Mouse (Mus musculus) lung, postnatal 0 days (tissue): ENCODE results near the gene Hipk3. TPM values are rescaled to one million over a fixed set of nuclear protein-coding genes. Genes with fewer than 3 reads are reported as not detected.

ENCODE experiments used
- ATAC-seq: fragments of 200-750 bp; cut with Nextera tagmentation; 2 replicates; pipeline ENCODE4 v1.8.0; 2017; ENCODE audit warnings: moderate library complexity
- DNase-seq: peaks from one replicate; pipeline ENCODE4 v3.0.0-alpha.2; 2016; ENCODE audit warnings: low spot score
- H3K27ac ChIP-seq: fragments of 300-500 bp; sonication (generic); 2 replicates; pipeline ENCODE4 v1.5.1; 2014; ENCODE audit warnings: antibody characterized with exemption, mild to moderate bottlenecking, low read length, mixed read lengths
- H3K27me3 ChIP-seq: fragments of 300-500 bp; sonication (generic); replicated peaks from 2 replicates; pipeline ENCODE4 v1.6.1; 2014; ENCODE audit warnings: low read length, mixed read lengths; ENCODE audit not compliant: insufficient read depth
- H3K36me3 ChIP-seq: fragments of 300-500 bp; sonication (generic); 2 replicates; pipeline ENCODE4 v1.6.1; 2014; ENCODE audit warnings: low read length, mixed read lengths; ENCODE audit not compliant: insufficient read depth
- H3K4me1 ChIP-seq: fragments of 300-500 bp; sonication (generic); 2 replicates; pipeline ENCODE4 v1.6.1; 2014; ENCODE audit warnings: antibody characterized with exemption, low read depth, low read length, mixed read lengths; ENCODE audit not compliant: insufficient read depth
- H3K4me2 ChIP-seq: fragments of 300-500 bp; sonication (generic); replicated peaks from 2 replicates; pipeline ENCODE4 v1.6.1; 2014; ENCODE audit warnings: low read depth, mild to moderate bottlenecking, low read length, moderate library complexity, mixed read lengths
- H3K4me3 ChIP-seq: fragments of 300-500 bp; sonication (generic); 2 replicates; pipeline ENCODE4 v1.5.1; 2014; ENCODE audit warnings: low read depth, low read length
- H3K9ac ChIP-seq: fragments of 300-500 bp; sonication (generic); replicated peaks from 2 replicates; pipeline ENCODE4 v1.6.1; 2014; ENCODE audit warnings: low read depth, mild to moderate bottlenecking
- H3K9me3 ChIP-seq: fragments of 300-500 bp; sonication (generic); 2 replicates; pipeline ENCODE4 v1.6.1; 2016; ENCODE audit warnings: low read length, mixed read lengths
- CTCF ChIP-seq: IDR thresholded peaks from 2 replicates; pipeline ENCODE4 v1.5.1; 2016; ENCODE audit warnings: antibody characterized with exemption, mild to moderate bottlenecking
- EP300 ChIP-seq: IDR thresholded peaks from 2 replicates; pipeline ENCODE4 v1.6.1; 2016; ENCODE audit warnings: antibody characterized with exemption, mild to moderate bottlenecking, control low read depth
- WGBS: fragments of 180-500 bp; shearing (Covaris S2); extraction: QIAGEN DNeasy Blood & Tissue Kit; methylation state at CpG from one replicate; pipeline ENCODE4 v1.1.7; 2014; 5-methylcytosine and 5-hydroxymethylcytosine counted together
- polyA plus RNA-seq: library from polyadenylated mRNA; unstranded; fragments of >200 nt; fragmentation: Nextera tagmentation; extraction: Ambion mirVana; gene quantifications from 2 replicates; pipeline ENCODE4 v1.2.1, GENCODE M21; 2015

Gene Hipk3
- polyA plus RNA-seq, 1 experiment from 2014 or later: 17.5 TPM

DNA sequence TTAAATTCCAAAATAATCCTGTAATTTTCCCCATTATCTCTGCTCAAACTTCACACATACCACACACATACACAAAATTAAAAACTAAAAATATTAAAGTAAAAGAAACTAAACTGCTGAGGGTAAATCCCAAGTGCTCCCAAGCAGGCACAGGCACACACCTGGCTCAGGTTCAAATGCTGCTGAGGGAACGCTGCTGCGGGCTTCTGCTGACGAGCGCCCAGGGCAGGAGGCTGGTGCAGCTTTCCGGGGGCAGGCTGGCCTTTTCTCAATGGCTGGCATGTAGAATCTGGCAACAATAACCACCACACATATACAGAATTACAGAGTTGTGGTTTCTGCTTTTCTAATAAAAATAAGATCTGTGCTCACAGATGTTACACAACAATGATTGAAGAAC lies 63.7 kb downstream of the Hipk3 start:
- Histone ChIP-seq H3K27me3 (no peaks in the 10 kb centered on the region), H3K9ac (no peak overlapping the region), H3K4me1 (no peaks in the 10 kb centered on the region), H3K9me3 (no peaks in the 10 kb centered on the region), H3K4me2 (no peak overlapping the region), H3K4me3 (no peak overlapping the region), H3K27ac (no peak overlapping the region), H3K36me3 (peaks cover 44% of the 10 kb centered on the region; the same call in 1 of the 2 replicates)
- 96% methylated on average over 5 of the region's 5 CpGs for WGBS
- ATAC-seq (no peak), DNase-seq (no peak)
- TF ChIP-seq CTCF: no peak
- no peak for TF ChIP-seq EP300

DNA sequence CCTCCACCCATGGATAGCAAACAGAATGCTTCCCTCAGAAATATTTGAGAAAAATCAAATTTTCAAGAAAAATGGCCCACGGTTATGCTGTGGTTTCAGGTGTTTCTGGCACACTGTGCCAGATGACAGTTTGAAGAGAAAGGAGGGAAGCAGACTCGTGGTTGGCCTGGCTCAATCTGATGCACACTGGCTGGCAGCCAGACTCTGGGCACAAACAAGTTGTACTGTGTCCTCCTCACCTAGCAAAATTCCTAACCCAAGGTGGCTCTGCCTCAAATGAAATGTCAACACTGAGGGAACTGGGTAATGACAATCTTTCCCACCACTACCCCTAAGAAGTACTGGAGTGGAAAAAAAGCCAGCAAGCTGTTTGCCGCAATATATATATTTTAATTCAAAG lies 68.1 kb downstream of the Hipk3 start:
- H3K27ac ChIP-seq: no peak overlapping the region
- H3K9ac ChIP-seq: no peak overlapping the region
- H3K4me2 ChIP-seq: no peak overlapping the region
- no peak for ATAC-seq
- H3K27me3 ChIP-seq: no peaks in the 10 kb centered on the region
- no peak for TF ChIP-seq CTCF
- no peak for TF ChIP-seq EP300
- no peaks in the 10 kb centered on the region for H3K4me1 ChIP-seq
- H3K36me3 ChIP-seq: peaks cover 12% of the 10 kb centered on the region; the same call in 1 of the 2 replicates
- DNase-seq: no peak
- no peak overlapping the region for H3K4me3 ChIP-seq
- 78% methylated on average over 3 of the region's 3 CpGs for whole genome bisulfite sequencing
- no peaks in the 10 kb centered on the region for H3K9me3 ChIP-seq

DNA sequence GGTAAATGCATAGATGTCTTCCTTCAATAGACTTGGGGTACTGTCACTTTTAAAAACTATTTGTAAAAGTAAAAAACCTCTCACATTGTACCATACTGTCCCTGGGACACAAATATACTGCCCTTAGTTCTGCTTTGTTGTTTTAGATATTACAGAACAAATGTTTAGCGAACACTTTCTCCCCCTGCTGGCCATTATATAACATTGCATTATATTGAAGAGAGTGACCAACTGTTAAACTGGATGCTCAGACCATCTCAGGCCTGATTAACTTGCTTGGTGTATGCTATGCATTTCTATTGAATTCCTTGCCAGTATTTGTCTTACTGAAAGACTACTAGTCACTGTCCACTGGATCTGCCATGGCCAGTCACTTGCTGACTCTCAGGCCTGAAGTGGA lies 72.0 kb downstream of the Hipk3 start:
- Histone ChIP-seq H3K36me3 (no peaks in the 10 kb centered on the region), H3K4me2 (no peak overlapping the region), H3K27ac (no peak overlapping the region), H3K4me3 (no peak overlapping the region), H3K27me3 (no peaks in the 10 kb centered on the region), H3K9me3 (no peaks in the 10 kb centered on the region), H3K9ac (no peak overlapping the region), H3K4me1 (no peaks in the 10 kb centered on the region)
- TF ChIP-seq EP300: no peak
- peak; percentile 79 for TF ChIP-seq CTCF
- ATAC-seq: peak; percentile 25
- 15% methylated on average over 1 of the region's 1 CpGs for WGBS
- peak; percentile 75 for DNase-seq

DNA sequence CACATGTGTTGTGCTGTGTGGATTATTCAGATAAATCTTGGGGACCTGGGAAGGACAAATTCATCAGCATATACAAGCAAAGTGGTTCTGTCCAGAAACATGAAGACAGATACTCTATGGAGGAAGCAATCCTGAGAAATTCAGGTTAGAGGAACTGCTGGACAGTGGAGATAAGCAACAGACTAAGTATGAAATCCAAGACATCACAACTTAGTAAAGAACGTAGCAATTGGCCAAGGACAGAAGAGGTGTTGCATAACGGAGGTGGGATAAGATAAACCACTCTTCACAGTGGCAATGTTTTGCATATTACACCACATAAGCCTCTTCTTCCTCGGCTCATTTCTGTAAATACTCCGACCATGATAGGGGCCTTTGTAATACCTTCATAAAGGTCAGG lies 73.4 kb downstream of the Hipk3 start:
- TF ChIP-seq CTCF: no peak
- TF ChIP-seq EP300: no peak
- Histone ChIP-seq H3K4me3 (no peak overlapping the region), H3K36me3 (no peaks in the 10 kb centered on the region), H3K4me1 (no peaks in the 10 kb centered on the region), H3K9me3 (no peaks in the 10 kb centered on the region), H3K27me3 (no peaks in the 10 kb centered on the region), H3K27ac (no peak overlapping the region), H3K9ac (no peak overlapping the region), H3K4me2 (no peak overlapping the region)
- DNase-seq: no peak
- ATAC-seq: no peak
- WGBS: 67% methylated on average over 4 of the region's 4 CpGs

DNA sequence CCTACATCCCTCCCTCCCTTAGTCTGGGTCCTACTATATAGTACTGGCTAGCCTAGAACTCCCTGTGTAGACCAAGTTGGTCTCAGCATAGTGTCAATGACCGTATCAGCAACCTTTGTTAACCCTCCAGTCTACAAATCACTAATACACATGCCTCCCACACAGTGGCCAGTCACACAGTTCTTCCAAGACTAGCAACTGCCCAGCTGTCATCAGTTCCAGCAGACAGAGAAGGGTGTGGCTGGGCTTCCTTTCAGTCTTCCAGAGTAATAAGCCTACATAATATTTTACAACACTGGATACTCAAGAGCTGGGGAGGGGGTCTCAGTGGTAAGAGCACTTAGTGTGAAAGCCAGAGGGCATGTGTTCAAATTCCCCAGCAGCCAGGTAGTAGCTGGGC lies 74.2 kb downstream of the Hipk3 start:
- Histone ChIP-seq H3K4me2 (no peak overlapping the region), H3K9me3 (no peaks in the 10 kb centered on the region), H3K4me1 (no peaks in the 10 kb centered on the region), H3K27ac (no peak overlapping the region), H3K27me3 (no peaks in the 10 kb centered on the region), H3K4me3 (no peak overlapping the region), H3K36me3 (no peaks in the 10 kb centered on the region), H3K9ac (no peak overlapping the region)
- WGBS: 79% methylated on average over 1 of the region's 1 CpGs
- no peak for TF ChIP-seq EP300
- no peak for TF ChIP-seq CTCF
- ATAC-seq (no peak), DNase-seq (no peak)

DNA sequence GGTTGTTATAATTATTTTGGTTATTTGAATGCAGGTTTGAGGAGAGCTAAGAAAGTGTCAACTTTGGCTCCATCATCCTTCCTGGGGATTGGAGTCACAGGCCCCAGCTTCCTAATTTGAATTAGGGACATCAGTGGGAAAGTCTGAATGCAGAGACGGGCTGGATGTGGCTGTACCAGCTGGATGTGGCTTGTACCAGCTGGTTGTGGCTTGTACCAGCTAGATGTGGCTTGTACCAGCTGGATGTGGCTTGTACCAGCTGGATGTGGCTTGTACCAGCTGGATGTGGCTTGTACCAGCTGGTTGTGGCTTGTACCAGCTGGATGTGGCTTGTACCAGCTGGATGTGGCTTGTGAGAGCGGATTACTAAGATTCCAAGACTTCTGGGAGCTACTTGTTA lies 74.8 kb downstream of the Hipk3 start:
- H3K4me3 ChIP-seq: no peak overlapping the region
- TF ChIP-seq CTCF (no peak), EP300 (no peak)
- H3K4me2 ChIP-seq: no peak overlapping the region
- no peak overlapping the region for H3K9ac ChIP-seq
- ATAC-seq (no peak), DNase-seq (no peak)
- no peaks in the 10 kb centered on the region for H3K9me3 ChIP-seq
- no peaks in the 10 kb centered on the region for H3K4me1 ChIP-seq
- WGBS: 85% methylated on average over 2 of the region's 2 CpGs
- no peaks in the 10 kb centered on the region for H3K36me3 ChIP-seq
- H3K27ac ChIP-seq: no peak overlapping the region
- H3K27me3 ChIP-seq: no peaks in the 10 kb centered on the region

DNA sequence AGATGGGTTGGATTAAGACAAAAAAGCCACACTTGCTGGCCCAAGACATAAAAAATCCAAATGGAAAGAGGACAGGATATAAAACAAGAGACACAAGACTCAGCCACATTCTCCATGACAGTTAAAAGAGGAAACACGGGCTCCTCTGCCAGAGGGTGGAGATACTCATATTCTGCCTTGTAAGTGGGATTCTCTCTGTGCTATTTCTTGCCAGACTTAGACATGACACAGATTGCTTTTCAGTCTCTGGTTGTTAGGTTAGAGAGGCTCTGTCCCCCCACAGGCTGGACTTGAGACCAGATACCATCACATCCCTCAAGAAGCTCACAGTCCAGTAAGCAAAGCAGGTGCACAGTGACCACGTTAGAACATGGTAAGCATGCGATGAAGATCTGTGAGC lies 81.2 kb downstream of the Hipk3 start:
- no peak for DNase-seq
- Histone ChIP-seq H3K4me1 (peaks cover 7% of the 10 kb centered on the region; the same call in 1 of the 2 replicates), H3K27me3 (peaks cover 27% of the 10 kb centered on the region), H3K4me3 (no peak overlapping the region), H3K4me2 (no peak overlapping the region), H3K36me3 (no peaks in the 10 kb centered on the region), H3K27ac (no peak overlapping the region), H3K9ac (no peak overlapping the region), H3K9me3 (no peaks in the 10 kb centered on the region)
- no peak for TF ChIP-seq EP300
- no peak for ATAC-seq
- 74% methylated on average over 3 of the region's 3 CpGs for WGBS
